Mouse (Mus musculus) liver, embryonic 13.5 days (tissue): ENCODE measurements at regions not wholly inside any gene's neighbourhood (a gene's known extent, or its start where the extent isn't known, plus 50 kb on each side); places are given as distances from the start of the nearest gene placed in this dataset.
A peak's percentile ranks its signal among the peaks of the same experiment; 100 is the strongest.
"Not testable (repeated sequence)": the region's sequence is repeated elsewhere in the genome, so short reads cannot be mapped to it uniquely, and the experiment has no call there.

Experiments
- ATAC-seq: fragments of 200-750 bp; cut with Nextera tagmentation; 2 replicates; pipeline ENCODE4 v1.8.0; 2017; ENCODE audit warnings: low read depth, mild to moderate bottlenecking, moderate number of reproducible peaks, moderate library complexity
- DNase-seq: peaks from one replicate; pipeline ENCODE4 v3.0.0; 2022
- H3K27ac ChIP-seq: fragments of 300-500 bp; sonication (generic); 2 replicates; pipeline ENCODE4 v1.5.1; 2015; ENCODE audit warnings: moderate library complexity, mild to moderate bottlenecking, inconsistent platforms
- H3K27me3 ChIP-seq: fragments of 300-500 bp; sonication (generic); 2 replicates; pipeline ENCODE4 v1.6.1; 2015; ENCODE audit warnings: mild to moderate bottlenecking, inconsistent platforms
- H3K36me3 ChIP-seq: fragments of 300-500 bp; sonication (generic); 2 replicates; pipeline ENCODE4 v1.6.1; 2015; ENCODE audit warnings: mild to moderate bottlenecking, inconsistent platforms
- H3K4me1 ChIP-seq: fragments of 300-500 bp; sonication (generic); replicated peaks from 2 replicates; pipeline ENCODE4 v1.6.1; 2015; ENCODE audit warnings: inconsistent platforms
- H3K4me2 ChIP-seq: fragments of 300-500 bp; sonication (generic); 2 replicates; pipeline ENCODE4 v1.6.1; 2015; ENCODE audit warnings: inconsistent platforms, mild to moderate bottlenecking, moderate library complexity
- H3K4me3 ChIP-seq: fragments of 300-500 bp; sonication (generic); replicated peaks from 2 replicates; pipeline ENCODE4 v1.5.1; 2015; ENCODE audit warnings: mild to moderate bottlenecking, inconsistent platforms
- H3K9ac ChIP-seq: fragments of 300-500 bp; sonication (generic); 2 replicates; pipeline ENCODE4 v1.6.1; 2015; ENCODE audit warnings: mild to moderate bottlenecking, inconsistent platforms
- H3K9me3 ChIP-seq: fragments of 300-500 bp; sonication (generic); replicated peaks from 2 replicates; pipeline ENCODE4 v1.6.1; 2016; ENCODE audit warnings: inconsistent platforms
- WGBS: fragments of 180-500 bp; shearing (Covaris S2); methylation state at CpG from one replicate; pipeline ENCODE4 v1.1.7; 2015; ENCODE audit not compliant: insufficient replicate concordance; 5-methylcytosine and 5-hydroxymethylcytosine counted together

DNA sequence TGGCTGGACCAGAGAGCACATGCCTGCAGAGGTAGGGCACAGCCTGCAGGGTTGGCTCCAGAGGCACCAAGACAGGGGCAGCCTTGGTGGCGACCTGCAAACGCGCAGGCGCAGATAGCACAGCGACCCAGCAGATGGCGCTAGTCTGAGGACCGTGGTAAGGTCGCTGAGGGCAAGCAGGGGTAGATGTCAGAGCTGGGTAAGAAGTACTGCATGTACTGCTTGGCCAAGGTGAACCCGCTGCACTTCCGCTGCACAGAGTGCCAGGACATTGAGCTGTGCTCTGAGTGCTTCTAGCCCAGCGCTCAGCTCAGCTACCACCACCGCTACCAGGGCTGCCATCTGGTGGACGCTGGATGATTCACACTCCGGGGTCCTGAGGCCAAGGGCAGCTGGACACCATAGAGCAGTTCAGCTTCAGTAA, 68.3 kb downstream of the Hsp90b1 start:
- peak overlapping the region; percentile 34 for H3K4me3 ChIP-seq
- not testable (repeated sequence) for H3K36me3 ChIP-seq, H3K4me1 ChIP-seq, H3K27ac ChIP-seq, H3K9me3 ChIP-seq, H3K27me3 ChIP-seq
- under 1% methylated on average over 14 of the region's 14 CpGs for WGBS
- H3K4me2 ChIP-seq: peak overlapping the region; percentile 56
- 0 out of 2 replicates have a peak overlapping the region, but pooled peaks have one; percentile 33 for H3K9ac ChIP-seq
- ATAC-seq: peak; percentile 74
- DNase-seq: peak; percentile 52

DNA sequence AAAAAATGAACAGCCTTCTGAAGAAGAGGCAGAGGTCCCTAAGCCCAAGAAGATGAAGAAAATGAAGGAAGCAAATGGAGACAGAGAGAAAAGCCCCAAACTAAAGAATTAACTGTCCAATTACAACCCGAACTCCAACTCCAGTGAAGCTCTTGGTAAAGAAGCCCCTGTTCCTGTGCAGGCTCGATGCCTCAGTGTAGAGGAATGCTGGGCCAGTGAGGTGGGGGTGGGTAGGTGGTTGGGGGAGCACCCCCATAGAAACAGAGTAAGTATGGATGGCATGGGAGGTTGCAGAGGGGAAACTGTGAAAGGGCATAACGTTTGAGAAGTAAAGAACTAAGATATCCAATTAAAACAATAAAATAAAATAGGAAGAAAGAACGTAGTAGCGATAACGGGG, 68.8 kb downstream of the Hsp90b1 start:
- H3K4me1 ChIP-seq, H3K27ac ChIP-seq, H3K36me3 ChIP-seq, H3K27me3 ChIP-seq, DNase-seq, ATAC-seq, H3K9me3 ChIP-seq, H3K9ac ChIP-seq: not testable (repeated sequence)
- H3K4me2 ChIP-seq: peak overlapping the region; percentile 56
- WGBS: 20% methylated on average over 6 of the region's 6 CpGs
- peak overlapping the region; percentile 34; the same call in 1 of the 2 replicates for H3K4me3 ChIP-seq

DNA sequence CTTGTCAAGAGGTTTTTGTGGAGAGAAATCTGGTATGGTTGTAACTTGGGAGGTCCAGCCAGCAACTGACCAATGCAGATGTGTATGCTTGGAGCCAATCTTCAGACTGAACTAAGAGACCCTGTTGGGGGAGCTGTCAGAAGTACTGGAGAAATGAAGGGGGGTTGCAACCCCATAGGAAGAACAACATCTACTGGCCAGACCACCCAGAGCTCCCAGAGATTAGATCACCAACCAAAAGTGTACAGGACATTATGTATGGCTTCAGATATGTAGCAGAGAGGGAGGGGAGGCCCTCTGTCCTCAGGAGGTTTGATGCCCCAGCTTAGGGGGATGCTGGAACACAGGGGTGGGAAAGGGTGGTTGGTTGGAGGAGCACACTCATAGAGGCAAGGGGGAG, 78.6 kb downstream of the Hsp90b1 start:
- not testable (repeated sequence) for H3K9ac ChIP-seq, H3K36me3 ChIP-seq, H3K27ac ChIP-seq, DNase-seq, H3K27me3 ChIP-seq, H3K9me3 ChIP-seq, H3K4me2 ChIP-seq, ATAC-seq, H3K4me1 ChIP-seq, H3K4me3 ChIP-seq

DNA sequence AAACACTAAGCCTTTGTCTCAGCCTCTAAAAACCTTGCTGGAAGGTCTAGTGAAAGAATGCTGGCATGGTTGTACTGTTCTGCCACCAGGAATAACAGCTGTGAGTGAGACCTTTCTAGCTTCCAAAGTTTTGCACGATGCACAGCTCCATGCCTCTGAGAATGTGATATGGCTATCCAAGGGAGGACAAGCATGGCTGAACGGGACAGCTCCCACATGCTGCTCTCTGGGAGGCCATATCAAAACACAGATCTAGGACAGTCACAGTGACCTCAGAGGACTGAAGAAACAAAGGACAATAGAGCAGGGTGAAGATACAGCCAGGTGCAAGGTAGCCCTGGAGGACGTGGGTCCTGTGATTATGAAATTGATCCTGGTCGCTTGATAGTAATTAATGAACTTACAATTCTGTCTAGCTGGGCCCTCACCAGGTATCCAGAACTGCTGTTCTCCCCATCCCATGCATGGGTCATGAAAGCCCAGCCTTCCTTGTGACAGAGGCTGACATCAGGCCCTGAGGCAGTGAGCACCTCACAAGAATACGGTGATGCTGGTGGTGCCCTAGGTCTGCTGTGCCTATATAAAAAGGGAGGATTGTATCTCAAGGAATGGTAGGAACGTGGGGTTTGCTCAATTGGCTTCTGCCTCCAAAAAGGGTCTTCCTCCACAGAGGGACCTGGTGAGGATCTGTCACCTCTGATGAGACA, 87.2 kb downstream of the Hsp90b1 start:
- ATAC-seq, H3K9ac ChIP-seq, H3K4me3 ChIP-seq, H3K4me2 ChIP-seq, H3K9me3 ChIP-seq, H3K27ac ChIP-seq, H3K36me3 ChIP-seq, H3K27me3 ChIP-seq, H3K4me1 ChIP-seq, DNase-seq: not testable (repeated sequence)
- 62% methylated on average over 6 of the region's 6 CpGs for WGBS

DNA sequence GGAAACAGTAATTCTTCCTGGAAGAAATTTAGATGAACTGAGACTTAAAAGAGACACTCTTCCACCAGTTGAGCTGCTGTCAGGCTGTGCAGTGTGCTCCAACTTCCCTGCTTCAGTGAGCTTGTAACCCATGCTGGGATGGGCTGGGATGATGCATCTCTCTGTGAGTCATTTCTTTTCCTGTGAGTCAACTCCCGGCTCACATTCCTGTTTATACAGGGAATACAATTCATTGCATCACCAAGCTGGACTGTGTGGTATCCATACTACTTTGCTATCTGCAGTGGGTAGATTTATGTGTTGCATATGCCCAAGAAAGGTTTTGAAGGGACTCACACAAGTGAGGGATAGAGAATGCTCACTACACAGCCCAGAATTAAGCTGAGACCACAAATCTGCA, 93.0 kb downstream of the Hsp90b1 start:
- not testable (repeated sequence) for DNase-seq

DNA sequence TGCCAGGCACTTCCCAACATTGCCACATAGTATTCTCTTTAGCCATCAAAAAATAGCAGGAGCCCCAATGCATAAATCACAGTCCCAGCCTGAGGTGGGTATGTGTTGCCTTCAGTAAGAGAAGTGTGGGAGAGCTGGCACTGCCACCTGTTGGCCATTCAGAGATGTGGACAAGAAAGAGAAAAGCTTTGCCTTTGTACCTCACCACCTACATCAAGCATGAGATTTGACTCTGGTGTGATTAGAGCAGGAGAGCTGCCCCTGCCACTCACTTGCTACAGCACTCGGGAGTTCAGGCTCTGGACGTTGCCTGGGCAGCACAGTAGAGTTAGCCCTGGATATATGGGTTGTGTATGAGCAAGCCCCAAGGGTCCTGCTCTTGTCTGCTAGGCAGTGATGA, 95.3 kb downstream of the Hsp90b1 start:
- not testable (repeated sequence) for H3K36me3 ChIP-seq, H3K4me2 ChIP-seq, H3K27ac ChIP-seq, H3K4me3 ChIP-seq, H3K9ac ChIP-seq, DNase-seq, H3K4me1 ChIP-seq, ATAC-seq, H3K9me3 ChIP-seq, H3K27me3 ChIP-seq
- 28% methylated on average over 2 of the region's 2 CpGs for WGBS

More for the DNA sequence above, 93.0 kb downstream of the Hsp90b1 start:
- not testable (repeated sequence) for H3K9me3 ChIP-seq, H3K36me3 ChIP-seq, H3K27me3 ChIP-seq, ATAC-seq, H3K4me1 ChIP-seq, H3K4me3 ChIP-seq, H3K9ac ChIP-seq, H3K4me2 ChIP-seq, H3K27ac ChIP-seq
- WGBS: 21% methylated on average over 1 of the region's 1 CpGs

DNA sequence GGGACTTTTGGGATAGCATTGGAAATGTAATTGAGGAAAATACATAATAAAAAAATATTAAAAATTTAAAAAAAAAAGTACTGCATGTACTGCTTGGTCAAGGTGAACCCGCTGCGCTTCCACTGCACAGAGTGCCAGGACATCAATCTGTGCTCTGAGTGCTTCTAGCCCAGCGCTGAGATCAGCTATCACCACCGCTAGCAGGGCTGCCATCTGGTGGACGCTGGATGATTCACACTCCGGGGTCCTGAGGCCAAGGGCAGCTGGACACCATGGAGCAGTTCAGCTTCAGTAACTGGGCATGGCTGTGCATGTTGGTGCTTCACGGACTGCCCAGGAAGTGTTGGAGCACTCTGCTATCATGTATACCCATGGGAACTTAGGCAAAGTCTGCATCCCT, 102.1 kb upstream of the Syn3 start:
- H3K27me3 ChIP-seq, ATAC-seq, H3K4me2 ChIP-seq, H3K36me3 ChIP-seq, H3K27ac ChIP-seq, H3K9ac ChIP-seq, H3K4me1 ChIP-seq, H3K4me3 ChIP-seq, H3K9me3 ChIP-seq, DNase-seq: not testable (repeated sequence)
- 37% methylated on average over 7 of the region's 7 CpGs for WGBS

DNA sequence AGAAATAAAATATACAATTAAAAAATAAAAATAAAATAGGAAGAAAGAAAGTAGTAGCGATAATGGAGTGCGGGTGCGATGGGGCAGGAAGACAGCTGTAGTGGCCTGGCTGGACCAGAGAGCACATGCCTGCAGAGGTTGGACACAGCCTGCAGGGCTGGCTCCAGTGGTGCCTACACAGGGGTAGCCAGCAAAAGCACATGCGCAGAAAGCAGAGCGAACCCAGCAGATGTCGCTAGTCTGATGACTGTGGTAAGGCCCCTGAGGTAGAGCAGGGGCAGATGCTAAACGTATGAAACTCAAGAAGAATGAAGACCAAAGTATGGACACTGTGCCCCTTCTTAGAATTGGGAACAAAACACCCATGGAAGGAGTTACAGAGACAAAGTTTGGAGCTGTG, 101.3 kb upstream of the Syn3 start:
- not testable (repeated sequence) for H3K9ac ChIP-seq, H3K36me3 ChIP-seq, H3K4me1 ChIP-seq, DNase-seq, H3K27me3 ChIP-seq, ATAC-seq, H3K27ac ChIP-seq, H3K4me2 ChIP-seq, H3K4me3 ChIP-seq, H3K9me3 ChIP-seq
- 80% methylated on average over 7 of the region's 7 CpGs for WGBS

DNA sequence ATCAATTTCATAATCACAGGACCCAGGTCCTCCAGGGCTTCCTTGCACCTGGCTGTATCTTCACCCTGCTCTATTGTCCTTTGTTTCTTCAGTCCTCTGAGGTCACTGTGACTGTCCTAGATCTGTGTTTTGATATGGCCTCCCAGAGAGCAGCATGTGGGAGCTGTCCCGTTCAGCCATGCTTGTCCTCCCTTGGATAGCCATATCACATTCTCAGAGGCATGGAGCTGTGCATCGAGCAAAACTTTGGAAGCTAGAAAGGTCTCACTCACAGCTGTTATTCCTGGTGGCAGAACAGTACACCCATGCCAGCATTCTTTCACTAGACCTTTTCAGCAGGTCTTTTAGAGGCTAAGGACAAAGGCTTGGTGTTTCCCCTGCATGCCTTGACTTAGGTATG, 91.5 kb upstream of the Syn3 start:
- ATAC-seq, H3K4me2 ChIP-seq, DNase-seq, H3K36me3 ChIP-seq, H3K27me3 ChIP-seq, H3K4me1 ChIP-seq, H3K9ac ChIP-seq, H3K4me3 ChIP-seq, H3K9me3 ChIP-seq, H3K27ac ChIP-seq: not testable (repeated sequence)
- WGBS: 54% methylated on average over 2 of the region's 2 CpGs

DNA sequence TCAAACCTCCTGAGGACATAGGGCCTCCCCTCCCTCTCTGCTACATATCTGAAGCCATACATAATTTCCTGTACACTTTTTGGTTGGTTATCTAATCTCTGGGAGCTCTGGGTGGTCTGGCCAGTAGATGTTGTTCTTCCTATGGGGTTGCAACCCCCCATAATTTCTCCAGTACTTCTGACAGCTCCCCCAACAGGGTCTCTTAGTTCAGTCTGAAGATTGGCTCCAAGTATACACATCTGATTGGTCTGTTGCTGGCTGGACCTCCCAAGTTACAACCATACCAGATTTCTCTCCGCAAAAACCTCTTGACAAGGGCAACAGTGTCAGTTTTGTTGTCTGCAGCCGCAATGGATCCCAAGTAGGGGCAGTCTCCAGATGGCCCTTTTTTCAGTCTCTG, 68.2 kb upstream of the Syn3 start:
- not testable (repeated sequence) for H3K9me3 ChIP-seq, H3K36me3 ChIP-seq, H3K4me1 ChIP-seq, ATAC-seq, H3K27ac ChIP-seq, H3K4me3 ChIP-seq, H3K9ac ChIP-seq, H3K4me2 ChIP-seq, DNase-seq, H3K27me3 ChIP-seq
- 57% methylated on average over 2 of the region's 2 CpGs for WGBS

DNA sequence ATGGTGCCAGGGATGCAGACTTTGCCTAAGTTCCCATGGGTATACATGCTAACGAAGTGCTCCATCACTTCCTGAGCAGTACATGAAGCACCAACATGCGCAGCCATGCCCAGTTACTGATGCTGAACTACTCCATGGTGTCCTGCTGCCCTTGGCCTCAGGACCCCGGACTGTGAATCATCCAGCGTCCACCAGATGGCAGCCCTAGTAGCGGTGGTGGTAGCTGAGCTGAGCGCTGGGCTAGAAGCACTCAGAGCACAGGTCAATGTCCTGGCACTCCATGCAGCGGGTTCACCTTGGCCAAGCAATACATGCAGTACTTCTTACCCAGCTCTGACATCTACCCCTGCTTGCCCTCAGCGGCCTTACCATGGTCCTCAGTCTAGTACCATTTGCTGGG, 57.1 kb upstream of the Syn3 start:
- Histone ChIP-seq H3K4me2 (no peak overlapping the region), H3K4me3 (no peak overlapping the region), H3K4me1 (no peaks in the 10 kb centered on the region), H3K27me3 (no peaks in the 10 kb centered on the region), H3K9me3 (no peaks in the 10 kb centered on the region), H3K36me3 (no peaks in the 10 kb centered on the region), H3K27ac (no peak overlapping the region), H3K9ac (no peak overlapping the region)
- no peak for ATAC-seq
- 48% methylated on average over 8 of the region's 8 CpGs for WGBS
- peak; percentile 1 for DNase-seq
